Mouse (Mus musculus) testis, adult 2 months (tissue): Measurements from ENCODE around the gene Usp28. TPM values are rescaled to one million over a fixed set of nuclear protein-coding genes. Genes with fewer than 3 reads are reported as not detected.
A peak's percentile ranks its signal among the peaks of the same experiment; 100 is the strongest.

ENCODE experiments used
- H3K27ac ChIP-seq: fragments of 200-500 bp; 2 replicates; pipeline ENCODE4 v1.5.1; 2012; ENCODE audit warnings: low read depth, low read length; ENCODE audit not compliant: control insufficient read depth, insufficient read depth
- H3K27me3 ChIP-seq: fragments of 200-500 bp; 2 replicates; pipeline ENCODE4 v1.6.1; 2012; ENCODE audit warnings: mild to moderate bottlenecking, low read length, moderate library complexity; ENCODE audit not compliant: control insufficient read depth, insufficient read depth
- H3K36me3 ChIP-seq: fragments of 200-500 bp; 2 replicates; pipeline ENCODE4 v1.6.1; 2012; ENCODE audit warnings: mild to moderate bottlenecking, low read length; ENCODE audit not compliant: control insufficient read depth, insufficient read depth
- H3K4me1 ChIP-seq: fragments of 200-500 bp; 2 replicates; pipeline ENCODE4 v1.6.1; 2012; ENCODE audit warnings: low read length; ENCODE audit not compliant: control insufficient read depth, insufficient read depth
- H3K4me3 ChIP-seq: fragments of 200-500 bp; 2 replicates; pipeline ENCODE4 v1.5.1; 2012; ENCODE audit warnings: low read depth, mild to moderate bottlenecking, low read length, moderate library complexity, mixed read lengths; ENCODE audit not compliant: control insufficient read depth
- CTCF ChIP-seq: fragments of 200-500 bp; IDR thresholded peaks from 2 replicates; pipeline ENCODE4 v1.5.1; 2012; ENCODE audit warnings: low read depth, mild to moderate bottlenecking, inconsistent platforms, low read length, moderate library complexity; ENCODE audit not compliant: control insufficient read depth, insufficient read depth, insufficient replicate concordance
- POLR2A ChIP-seq: fragments of 200-500 bp; IDR thresholded peaks from 2 replicates; pipeline ENCODE4 v1.6.1; 2012; ENCODE audit warnings: low read depth, mild to moderate bottlenecking, inconsistent platforms, low read length, moderate library complexity; ENCODE audit not compliant: control insufficient read depth
- polyA plus RNA-seq: library from polyadenylated mRNA; depleted of rRNA; stranded (reverse); fragments of >200 nt; gene quantifications from 2 replicates; pipeline ENCODE4 v1.2.3, GENCODE M21; 2012

Gene Usp28
- polyA plus RNA-seq, 1 experiment: 17.2 TPM

DNA sequence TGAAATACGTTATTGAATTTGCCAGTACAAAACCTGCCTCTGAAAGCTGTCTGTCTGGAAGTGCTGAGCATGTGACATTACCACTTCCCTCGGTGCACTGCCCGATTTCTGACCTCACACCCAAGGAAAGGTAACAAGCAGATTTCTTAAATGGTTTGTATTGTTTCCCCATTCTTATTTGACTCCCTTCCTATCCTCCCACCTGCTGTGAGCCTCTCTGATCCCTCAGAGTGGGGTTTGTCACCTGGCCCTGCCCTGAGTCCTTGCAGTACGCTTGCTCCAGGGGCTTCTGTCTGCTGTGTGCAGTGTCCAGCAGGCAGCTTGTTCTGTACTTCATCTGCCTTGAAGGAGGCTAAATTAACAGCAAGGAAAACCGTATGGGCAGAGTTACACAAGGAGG is 38.8 kb downstream of the Usp28 start:
- TF ChIP-seq CTCF (no peak), POLR2A (no peak)
- no peaks in the 10 kb centered on the region for H3K27me3 ChIP-seq
- H3K4me1 ChIP-seq: no peaks in the 10 kb centered on the region
- peaks cover 4% of the 10 kb centered on the region for H3K36me3 ChIP-seq
- H3K27ac ChIP-seq: no peak overlapping the region
- H3K4me3 ChIP-seq: no peak overlapping the region

DNA sequence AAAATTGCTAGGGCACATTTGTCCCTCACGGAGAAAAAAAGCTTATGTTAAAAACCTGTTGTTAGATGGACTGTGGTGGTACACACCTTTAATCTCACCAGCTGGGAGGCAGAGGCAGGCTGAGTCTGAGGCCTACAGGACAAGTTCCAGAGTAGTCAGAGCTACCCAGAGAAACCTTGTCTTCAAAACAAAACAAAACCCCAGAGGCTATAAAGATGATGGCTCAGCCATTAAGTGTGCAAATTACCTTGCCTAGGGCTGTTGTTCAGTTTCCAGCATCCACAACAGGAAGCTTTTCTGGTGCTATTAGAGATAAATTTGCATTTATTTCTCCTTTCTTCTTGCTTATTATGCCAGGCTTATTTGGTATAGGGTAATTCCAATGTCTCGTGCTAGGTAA is 39.4 kb downstream of the Usp28 start:
- Histone ChIP-seq H3K27me3 (no peaks in the 10 kb centered on the region), H3K36me3 (peaks cover 6% of the 10 kb centered on the region), H3K4me3 (no peak overlapping the region), H3K27ac (no peak overlapping the region), H3K4me1 (no peaks in the 10 kb centered on the region)
- TF ChIP-seq POLR2A (no peak), CTCF (no peak)

DNA sequence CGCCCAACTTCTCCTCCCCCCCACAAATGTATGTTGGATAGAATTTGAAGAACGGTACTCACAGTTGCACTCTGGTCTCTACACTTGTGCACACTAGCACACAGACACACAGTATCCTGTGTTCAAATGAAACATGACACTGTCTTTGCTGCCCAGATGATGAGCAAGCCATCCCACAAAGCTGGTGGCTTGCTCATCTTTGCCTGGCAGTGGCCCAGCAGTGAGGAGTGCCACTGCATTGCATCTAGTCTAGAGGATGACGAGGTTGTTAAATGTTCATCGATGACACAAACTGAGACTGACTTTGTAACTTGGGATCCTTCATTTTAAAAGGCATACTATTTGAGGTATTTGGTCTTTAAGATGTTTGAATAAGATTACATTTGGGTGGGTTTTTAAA is 49.6 kb downstream of the Usp28 start:
- Histone ChIP-seq H3K4me3 (no peak overlapping the region), H3K27me3 (no peaks in the 10 kb centered on the region), H3K4me1 (no peaks in the 10 kb centered on the region), H3K36me3 (peaks cover 3% of the 10 kb centered on the region), H3K27ac (no peak overlapping the region)
- TF ChIP-seq CTCF: no peak
- TF ChIP-seq POLR2A: no peak

DNA sequence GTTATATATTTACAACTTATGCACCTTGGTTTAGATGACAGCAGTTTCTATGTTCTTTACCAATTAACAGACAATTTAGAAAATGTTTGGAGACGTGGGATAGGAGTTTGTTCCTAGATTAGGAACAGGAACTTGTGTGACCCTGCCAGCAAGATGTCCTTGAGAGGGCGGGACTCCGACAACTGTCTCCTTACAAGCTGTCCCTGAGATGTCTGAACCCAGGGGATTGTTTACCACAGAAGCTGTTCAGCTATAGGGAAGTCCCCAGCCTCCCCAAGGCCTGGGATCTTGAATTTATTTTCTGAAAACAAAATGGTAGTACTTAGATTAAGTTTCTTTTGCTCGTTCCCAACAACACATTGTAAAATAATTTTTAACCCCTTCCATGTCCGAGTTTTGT is 65.7 kb downstream of the Usp28 start:
- Histone ChIP-seq H3K36me3 (no peaks in the 10 kb centered on the region), H3K27ac (no peak overlapping the region), H3K4me3 (no peak overlapping the region), H3K27me3 (no peaks in the 10 kb centered on the region), H3K4me1 (no peaks in the 10 kb centered on the region)
- TF ChIP-seq POLR2A (no peak), CTCF (no peak)

DNA sequence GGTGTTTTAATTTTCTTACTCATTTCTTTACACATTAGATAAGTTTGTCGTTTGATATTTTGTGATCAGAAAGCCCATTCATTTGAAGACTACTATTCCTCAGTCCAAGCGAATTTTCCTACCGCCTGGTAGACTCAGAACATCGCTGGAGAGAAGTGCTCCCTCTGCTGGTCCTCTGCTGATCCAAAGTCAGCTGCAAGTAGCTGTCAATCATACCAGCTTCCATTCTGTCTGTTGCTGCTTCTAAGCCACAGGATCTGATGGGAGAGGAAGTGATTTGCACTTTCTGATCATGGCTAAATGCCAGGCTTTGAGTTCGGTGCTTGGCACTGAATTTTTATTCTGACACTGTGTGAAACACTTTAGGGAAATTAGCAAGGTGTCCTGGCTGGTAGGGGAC is 66.2 kb downstream of the Usp28 start:
- H3K27ac ChIP-seq: no peak overlapping the region
- H3K4me1 ChIP-seq: no peaks in the 10 kb centered on the region
- H3K4me3 ChIP-seq: no peak overlapping the region
- no peaks in the 10 kb centered on the region for H3K36me3 ChIP-seq
- TF ChIP-seq POLR2A: no peak
- peak; percentile 44; the same call in 1 of the 2 replicates for TF ChIP-seq CTCF
- no peaks in the 10 kb centered on the region for H3K27me3 ChIP-seq

DNA sequence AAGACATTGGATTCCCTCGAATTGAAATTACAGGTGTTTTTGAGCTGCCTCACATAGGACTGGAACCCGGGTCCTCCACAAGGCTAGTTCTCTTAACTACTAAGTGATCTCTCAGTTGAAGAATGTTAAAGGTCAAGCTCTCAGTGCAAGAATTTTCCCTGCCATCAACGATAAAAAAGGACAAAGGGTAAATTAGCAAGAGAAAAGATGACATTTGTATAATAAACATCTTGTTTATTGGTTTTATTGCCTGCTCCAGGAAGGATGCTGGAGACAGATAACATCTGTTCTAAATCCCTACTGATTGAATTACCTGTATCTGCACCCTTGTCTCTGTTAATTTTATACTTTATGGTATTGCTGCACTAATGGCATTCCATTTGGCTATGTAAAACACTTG is 68.9 kb downstream of the Usp28 start:
- no peaks in the 10 kb centered on the region for H3K4me1 ChIP-seq
- TF ChIP-seq POLR2A (no peak), CTCF (no peak)
- peak overlapping the region; percentile 47; the same call in 1 of the 2 replicates for H3K4me3 ChIP-seq
- no peak overlapping the region for H3K27ac ChIP-seq
- peaks cover 3% of the 10 kb centered on the region; the same call in 1 of the 2 replicates for H3K36me3 ChIP-seq
- no peaks in the 10 kb centered on the region for H3K27me3 ChIP-seq

DNA sequence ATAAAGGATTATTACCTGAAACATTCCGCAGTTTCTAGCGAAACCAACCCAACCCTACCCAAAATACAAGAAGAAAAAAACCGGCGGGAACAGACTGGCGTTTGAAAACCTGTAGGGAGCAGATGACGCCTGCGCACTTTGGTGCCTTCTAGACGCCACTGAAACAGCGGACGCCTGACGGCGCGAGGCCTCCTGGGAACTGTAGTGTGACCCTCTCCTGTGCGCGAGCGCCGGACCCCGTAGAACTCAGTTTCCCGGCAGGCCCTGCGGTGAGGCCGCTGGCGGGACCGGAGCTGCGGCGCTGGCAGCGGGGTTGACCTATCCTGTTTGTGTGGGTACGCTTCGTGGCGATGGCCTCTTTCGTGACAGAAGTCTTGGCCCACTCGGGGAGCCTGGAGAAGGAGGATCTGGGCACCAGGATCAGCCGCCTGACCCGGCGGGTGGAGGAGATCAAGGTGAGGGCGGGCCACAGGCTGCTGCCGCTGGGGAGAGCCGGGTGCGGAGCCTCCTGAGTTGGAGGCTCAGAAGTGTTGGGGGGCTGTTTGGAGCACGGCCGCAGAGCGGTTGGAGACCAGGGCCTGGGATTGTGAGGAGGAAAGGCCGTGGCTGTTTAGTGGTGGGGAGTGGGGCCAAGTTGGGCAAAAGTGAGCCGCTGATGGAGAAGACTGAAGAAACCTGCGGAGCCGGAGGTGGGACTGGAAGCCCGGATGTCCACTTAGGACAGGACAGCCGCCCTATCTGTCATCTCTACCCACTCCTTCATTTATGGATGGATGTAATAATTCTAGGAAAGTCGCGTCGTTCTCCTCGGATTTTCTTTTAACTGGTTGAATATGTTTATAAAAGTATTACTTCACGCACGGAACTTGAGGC is 70.4 kb downstream of the Usp28 start, which contains the start of gene Zw10:
Zw10 (plus strand) TSS at position 281 of the 873 bp plus-strand sequence.
- TF ChIP-seq CTCF: no peak
- peak; percentile 94 for TF ChIP-seq POLR2A
- peak within 1 kb of the TSS; percentile 92 for H3K4me3 ChIP-seq
- no peaks in the 10 kb centered on the region for H3K27me3 ChIP-seq
- H3K27ac ChIP-seq: peak within 1 kb of the TSS; percentile 79
- peaks cover 3% of the 10 kb centered on the region; the same call in 1 of the 2 replicates for H3K36me3 ChIP-seq
- H3K4me1 ChIP-seq: no peaks in the 10 kb centered on the region
